Comparison of ENCODE assay signal across 8 mouse cellular contexts in genomic region chr17:24721383-24721955, GRCm38 (mm10). TPM values are rescaled to one million over a fixed set of nuclear protein-coding genes. Genes with fewer than 3 reads are reported as not detected.
DNase-seq lines count a peak whose midpoint lies in the region; ATAC-seq and TF ChIP-seq lines count a peak whose summit lies in the region.
"Not testable (repeated sequence)": the region's sequence is repeated elsewhere in the genome, so short reads cannot be mapped to it uniquely, and the experiment has no call there.

No protein-coding gene starts in this region.

- H3K36me3 ChIP-seq in ES-Bruce4 (ENCODE audit: control insufficient read depth, insufficient read depth, low read length, poor library complexity, severe bottlenecking), result peaks cover 32% of the 10 kb centered on the region
- H3K36me3 ChIP-seq in embryonic facial prominence, embryonic 14.5 days (ENCODE audit: control insufficient read depth, insufficient read depth, low read length), result peaks cover 30% of the 10 kb centered on the region
- H3K36me3 ChIP-seq in hindbrain, embryonic 13.5 days, result peaks cover 30% of the 10 kb centered on the region
- H3K36me3 ChIP-seq in liver, embryonic 14.5 days (replicated peaks; ENCODE audit: control insufficient read depth, insufficient read depth, low read depth), result peaks cover 19% of the 10 kb centered on the region
- peaks cover 32% of the 10 kb centered on the region for H3K36me3 ChIP-seq in midbrain, embryonic 13.5 days
- H3K36me3 ChIP-seq in small intestine, adult 2 months (ENCODE audit: control insufficient read depth, insufficient read depth, low read length), result peaks cover 15% of the 10 kb centered on the region

- TF ChIP-seq EP300 in ES-Bruce4 (IDR thresholded peaks at IDR 0.05; ENCODE audit: insufficient read depth, low read depth, low read length), result not testable (repeated sequence)
- TF ChIP-seq EP300 in liver, embryonic 14.5 days (IDR thresholded peaks at IDR 0.05; ENCODE audit: low read depth), result 0 out of 2 replicates have a peak, but pooled peaks have one; percentile 11

- H3K4me1 ChIP-seq in ES-Bruce4 (ENCODE audit: control insufficient read depth, insufficient read depth, low read length); small intestine, adult 2 months (ENCODE audit: control insufficient read depth, insufficient read depth, insufficient read length, low read length): not testable (repeated sequence)
- H3K4me1 ChIP-seq in embryonic facial prominence, embryonic 14.5 days (ENCODE audit: control insufficient read depth, insufficient read depth, low read length), result peaks cover 15% of the 10 kb centered on the region
- H3K4me1 ChIP-seq in hindbrain, embryonic 13.5 days (replicated peaks), result peaks cover 39% of the 10 kb centered on the region
- H3K4me1 ChIP-seq in liver, embryonic 14.5 days (replicated peaks; ENCODE audit: control insufficient read depth in 2 of 2, insufficient read depth in 2 of 2, low read length in 1 of 2), result peaks cover 16 to 23% of the 10 kb centered on the region in 2 experiments
- peaks cover 41% of the 10 kb centered on the region for H3K4me1 ChIP-seq in midbrain, embryonic 13.5 days (replicated peaks)

- H3K9ac ChIP-seq in ES-Bruce4 (ENCODE audit: low read depth, poor library complexity, severe bottlenecking), result peak overlapping the region; percentile 92
- H3K9ac ChIP-seq in embryonic facial prominence, embryonic 14.5 days (ENCODE audit: low read depth, low read length), result peak overlapping the region; percentile 57
- peak overlapping the region; percentile 68 for H3K9ac ChIP-seq in hindbrain, embryonic 13.5 days
- peak overlapping the region; percentile 96 for H3K9ac ChIP-seq in liver, embryonic 14.5 days (replicated peaks)
- peak overlapping the region; percentile 64 for H3K9ac ChIP-seq in midbrain, embryonic 13.5 days (replicated peaks)

- WGBS in embryonic facial prominence, embryonic 14.5 days, result 56% methylated on average over 7 of the region's 7 CpGs
- WGBS in hindbrain, embryonic 13.5 days, result 73% methylated on average over 7 of the region's 7 CpGs
- WGBS in liver, embryonic 14.5 days (ENCODE audit: insufficient replicate concordance), result 8% methylated on average over 7 of the region's 7 CpGs
- 80% methylated on average over 7 of the region's 7 CpGs for WGBS in midbrain, embryonic 13.5 days
- WGBS in small intestine, adult 2 months, result 20% methylated on average over 7 of the region's 7 CpGs

- not testable (repeated sequence) for TF ChIP-seq CTCF in ES-Bruce4 (IDR thresholded peaks at IDR 0.05; ENCODE audit: low read depth, low read length); liver, embryonic 14.5 days (IDR thresholded peaks at IDR 0.05; ENCODE audit: low read depth); small intestine, adult 2 months (IDR thresholded peaks at IDR 0.05; ENCODE audit: extremely low read depth, insufficient read length, insufficient replicate concordance, low read depth, low read length)

- ATAC-seq in embryonic facial prominence, embryonic 14.5 days (ENCODE audit: low read depth); hindbrain, embryonic 13.5 days (ENCODE audit: low FRiP score); liver, embryonic 14.5 days (ENCODE audit: insufficient read depth); midbrain, embryonic 13.5 days: not testable (repeated sequence)

- H3K4me2 ChIP-seq in embryonic facial prominence, embryonic 14.5 days (ENCODE audit: low read depth, low read length), result peak overlapping the region; percentile 81
- H3K4me2 ChIP-seq in hindbrain, embryonic 13.5 days, result peak overlapping the region; percentile 93
- peak overlapping the region; percentile 92 for H3K4me2 ChIP-seq in liver, embryonic 14.5 days (ENCODE audit: low read depth)
- H3K4me2 ChIP-seq in midbrain, embryonic 13.5 days (replicated peaks), result peak overlapping the region; percentile 82

- 0 out of 2 replicates have a peak overlapping the region, but pooled peaks have one; percentile 1 for H3K27ac ChIP-seq in ES-Bruce4 (ENCODE audit: insufficient read depth, low read length)
- H3K27ac ChIP-seq in embryonic facial prominence, embryonic 14.5 days (replicated peaks; ENCODE audit: low read depth, low read length), result peak overlapping the region; percentile 15; the same call in 1 of the 2 replicates
- not testable (repeated sequence) for H3K27ac ChIP-seq in hindbrain, embryonic 13.5 days; midbrain, embryonic 13.5 days; small intestine, adult 2 months (ENCODE audit: insufficient read depth, low read depth, low read length)
- peak overlapping the region; percentile 84 for H3K27ac ChIP-seq in liver, embryonic 14.5 days

- not testable (repeated sequence) for DNase-seq in embryonic facial prominence, embryonic 14.5 days (ENCODE audit: low spot score); liver, embryonic 14.5 days (ENCODE audit: low read depth in 3 of 3, low spot score in 3 of 3)
- peak; percentile 85 for DNase-seq in heart, adult 11 months
- peak; percentile 6 for DNase-seq in kidney, postnatal 10 days

- H3K4me3 ChIP-seq in ES-Bruce4 (ENCODE audit: low read depth, low read length), result peak overlapping the region; percentile 75
- peak overlapping the region; percentile 91 for H3K4me3 ChIP-seq in embryonic facial prominence, embryonic 14.5 days (ENCODE audit: low read depth, low read length)
- H3K4me3 ChIP-seq in hindbrain, embryonic 13.5 days, result peak overlapping the region; percentile 72
- H3K4me3 ChIP-seq in liver, embryonic 14.5 days (ENCODE audit: insufficient read depth in 1 of 2, low read depth in 2 of 2, low read length in 2 of 2), result peak overlapping the region; percentile 67 to 96
- H3K4me3 ChIP-seq in midbrain, embryonic 13.5 days (replicated peaks), result peak overlapping the region; percentile 88
- peak overlapping the region; percentile 46 for H3K4me3 ChIP-seq in small intestine, adult 2 months (ENCODE audit: low read depth, low read length)

- not testable (repeated sequence) for H3K9me3 ChIP-seq in ES-Bruce4 (replicated peaks; ENCODE audit: control insufficient read depth, insufficient read depth, low read length, poor library complexity, severe bottlenecking); embryonic facial prominence, embryonic 14.5 days (ENCODE audit: control insufficient read depth, low read length); hindbrain, embryonic 13.5 days; liver, embryonic 14.5 days (ENCODE audit: control insufficient read depth, low read length); midbrain, embryonic 13.5 days

- TF ChIP-seq POLR2A in ES-Bruce4 (IDR thresholded peaks at IDR 0.05; ENCODE audit: insufficient read depth, low read length); small intestine, adult 2 months (IDR thresholded peaks at IDR 0.05; ENCODE audit: low read depth, low read length): not testable (repeated sequence)

- not testable (repeated sequence) for H3K27me3 ChIP-seq in ES-Bruce4 (ENCODE audit: control insufficient read depth, insufficient read depth, low read length, poor library complexity, severe bottlenecking); embryonic facial prominence, embryonic 14.5 days (replicated peaks; ENCODE audit: control insufficient read depth, insufficient read depth, low read length); hindbrain, embryonic 13.5 days; liver, embryonic 14.5 days (ENCODE audit: control insufficient read depth, insufficient read depth, low read length); midbrain, embryonic 13.5 days; small intestine, adult 2 months (ENCODE audit: control insufficient read depth, insufficient read depth, low read length)

RNA-seq across cellular contexts. Expression of gene Ndufb10, which starts 2.8 kb away (rescaled TPM):
- polyA plus RNA-seq in ES-Bruce4 (2011; ENCODE audit: insufficient read depth, insufficient read length, low read depth, missing spikeins), result 88.7 and 90.9 TPM in 2 replicates
- polyA plus RNA-seq in embryonic facial prominence, embryonic 14.5 days (2014; fragmentation: Nextera tagmentation; extraction: Ambion mirVana), result 233 and 267 TPM in 2 replicates
- 259 and 262 TPM in 2 replicates for polyA plus RNA-seq in hindbrain, embryonic 13.5 days (2015; fragmentation: Nextera tagmentation; extraction: Ambion mirVana)
- 84.0 and 162 TPM in 2 replicates for polyA plus RNA-seq in liver, embryonic 14.5 days (2012; rRNA removed)
- 207 and 216 TPM in 2 replicates for polyA plus RNA-seq in liver, embryonic 14.5 days (2014; fragmentation: Nextera tagmentation; extraction: Ambion mirVana)
- 257 and 260 TPM in 2 replicates for polyA plus RNA-seq in midbrain, embryonic 13.5 days (2015; fragmentation: Nextera tagmentation; extraction: Ambion mirVana)
- 384 and 403 TPM in 2 replicates for polyA plus RNA-seq in small intestine, adult 2 months (2012; rRNA removed)

RNA-seq across cellular contexts. Expression of gene Rps2, which starts 3.6 kb away (rescaled TPM):
- polyA plus RNA-seq in ES-Bruce4 (2011; ENCODE audit: insufficient read depth, insufficient read length, low read depth, missing spikeins), result 1,670 and 1,851 TPM in 2 replicates
- polyA plus RNA-seq in embryonic facial prominence, embryonic 14.5 days (2014; fragmentation: Nextera tagmentation; extraction: Ambion mirVana), result 1,571 and 1,579 TPM in 2 replicates
- polyA plus RNA-seq in hindbrain, embryonic 13.5 days (2015; fragmentation: Nextera tagmentation; extraction: Ambion mirVana), result 782 and 783 TPM in 2 replicates
- polyA plus RNA-seq in liver, embryonic 14.5 days (2012; rRNA removed), result 2,096 and 2,246 TPM in 2 replicates
- polyA plus RNA-seq in liver, embryonic 14.5 days (2014; fragmentation: Nextera tagmentation; extraction: Ambion mirVana), result 1,219 and 1,250 TPM in 2 replicates
- 770 and 771 TPM in 2 replicates for polyA plus RNA-seq in midbrain, embryonic 13.5 days (2015; fragmentation: Nextera tagmentation; extraction: Ambion mirVana)
- 1,627 and 2,207 TPM in 2 replicates for polyA plus RNA-seq in small intestine, adult 2 months (2012; rRNA removed)

RNA-seq across cellular contexts. Expression of gene Rnf151, which starts 3.6 kb away (rescaled TPM):
- not detected in 2 replicates for polyA plus RNA-seq in ES-Bruce4 (2011; ENCODE audit: insufficient read depth, insufficient read length, low read depth, missing spikeins)
- 0.17 TPM in 1 of 2 replicates, not detected in the other for polyA plus RNA-seq in embryonic facial prominence, embryonic 14.5 days (2014; fragmentation: Nextera tagmentation; extraction: Ambion mirVana)
- 0.27 TPM in 1 of 2 replicates, not detected in the other for polyA plus RNA-seq in hindbrain, embryonic 13.5 days (2015; fragmentation: Nextera tagmentation; extraction: Ambion mirVana)
- polyA plus RNA-seq in liver, embryonic 14.5 days (2012; rRNA removed), result 0.11 and 0.29 TPM in 2 replicates
- not detected in 2 replicates for polyA plus RNA-seq in liver, embryonic 14.5 days (2014; fragmentation: Nextera tagmentation; extraction: Ambion mirVana)
- polyA plus RNA-seq in midbrain, embryonic 13.5 days (2015; fragmentation: Nextera tagmentation; extraction: Ambion mirVana), result not detected in 2 replicates
- polyA plus RNA-seq in small intestine, adult 2 months (2012; rRNA removed), result 0.19 TPM in 1 of 2 replicates, not detected in the other

RNA-seq across cellular contexts. Expression of gene Rpl3l, which starts 6.2 kb away (rescaled TPM):
- 0.65 TPM in 1 of 2 replicates, not detected in the other for polyA plus RNA-seq in ES-Bruce4 (2011; ENCODE audit: insufficient read depth, insufficient read length, low read depth, missing spikeins)
- polyA plus RNA-seq in embryonic facial prominence, embryonic 14.5 days (2014; fragmentation: Nextera tagmentation; extraction: Ambion mirVana), result 0.39 TPM in 1 of 2 replicates, not detected in the other
- not detected in 2 replicates for polyA plus RNA-seq in hindbrain, embryonic 13.5 days (2015; fragmentation: Nextera tagmentation; extraction: Ambion mirVana)
- 0.03 TPM in 1 of 2 replicates, not detected in the other for polyA plus RNA-seq in liver, embryonic 14.5 days (2012; rRNA removed)
- polyA plus RNA-seq in liver, embryonic 14.5 days (2014; fragmentation: Nextera tagmentation; extraction: Ambion mirVana), result not detected in 2 replicates
- polyA plus RNA-seq in midbrain, embryonic 13.5 days (2015; fragmentation: Nextera tagmentation; extraction: Ambion mirVana), result not detected in 2 replicates
- 0.11 and 0.19 TPM in 2 replicates for polyA plus RNA-seq in small intestine, adult 2 months (2012; rRNA removed)

RNA-seq across cellular contexts. Expression of gene Tbl3, which starts 14.0 kb away (rescaled TPM):
- 43.3 and 44.4 TPM in 2 replicates for polyA plus RNA-seq in ES-Bruce4 (2011; ENCODE audit: insufficient read depth, insufficient read length, low read depth, missing spikeins)
- polyA plus RNA-seq in embryonic facial prominence, embryonic 14.5 days (2014; fragmentation: Nextera tagmentation; extraction: Ambion mirVana), result 50.1 and 67.2 TPM in 2 replicates
- polyA plus RNA-seq in hindbrain, embryonic 13.5 days (2015; fragmentation: Nextera tagmentation; extraction: Ambion mirVana), result 69.0 and 70.6 TPM in 2 replicates
- polyA plus RNA-seq in liver, embryonic 14.5 days (2012; rRNA removed), result 20.5 and 26.8 TPM in 2 replicates
- 31.3 and 33.4 TPM in 2 replicates for polyA plus RNA-seq in liver, embryonic 14.5 days (2014; fragmentation: Nextera tagmentation; extraction: Ambion mirVana)
- polyA plus RNA-seq in midbrain, embryonic 13.5 days (2015; fragmentation: Nextera tagmentation; extraction: Ambion mirVana), result 81.4 and 84.3 TPM in 2 replicates
- polyA plus RNA-seq in small intestine, adult 2 months (2012; rRNA removed), result 26.0 and 49.6 TPM in 2 replicates
